Mouse (Mus musculus) left cerebral cortex, postnatal 10 days (tissue): ENCODE results near the gene Ets1. TPM values are rescaled to one million over a fixed set of nuclear protein-coding genes. Genes with fewer than 3 reads are reported as not detected.

Experiments
- DNase-seq, 2 experiments: peaks; one replicate each; pipeline ENCODE4 v3.0.0; 2021 to 2022; ENCODE audit warnings: low spot score in 2 of 2, mixed read lengths in 1 of 2; ENCODE audit errors: extremely low spot score in 1 of 2
- intact Hi-C: fragments of 180-260 bp; cut with DNase I; formaldehyde crosslinking; loops from one replicate; pipeline ENCODE4 v1.15.1; 2025
- total RNA-seq, 2 experiments: library from RNA; stranded (reverse); gene quantifications; 2 replicates each; pipeline ENCODE4 v1.2.3; 2021

Gene Ets1
- total RNA-seq, 2 experiments from 2014 or later = 19.0 to 24.7 TPM

- intact Hi-C loops = no loop called here
- DNase-seq = no peak
These were observed 50.0 kb downstream of the Ets1 start for GRCm38 (mm10) chr9:32685793-32686558.

DNA sequence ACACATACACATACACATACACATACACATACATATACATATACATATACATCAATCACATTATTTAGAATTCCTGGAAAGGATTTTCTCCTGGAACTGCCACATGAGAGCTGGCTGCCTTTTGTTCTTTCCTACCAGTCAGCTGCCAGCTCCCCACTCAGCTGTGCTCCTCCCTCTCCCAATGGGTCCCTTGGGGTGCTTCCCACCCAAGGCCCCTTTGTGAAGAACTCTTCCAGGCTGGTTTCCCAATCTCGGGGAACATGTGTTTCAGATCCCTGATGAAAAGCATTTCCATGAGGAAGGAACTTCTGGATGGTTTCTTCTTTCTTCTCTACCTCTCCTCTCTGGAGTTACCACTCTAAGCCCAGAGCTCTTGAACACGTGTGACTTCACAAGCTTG, 52.3 kb downstream of the Ets1 start:
- DNase-seq = no peak
- intact Hi-C loops = no loop called here

GRCm38 (mm10) chr9:32691151-32691925, 55.3 kb downstream of the Ets1 start:
- intact Hi-C loops = no loop called here
- no peak for DNase-seq

GRCm38 (mm10) chr9:32692944-32693343, 56.9 kb downstream of the Ets1 start:
- DNase-seq = no peak
- intact Hi-C loops = no loop called here

GRCm38 (mm10) chr9:32693411-32693810, 57.4 kb downstream of the Ets1 start:
- no peak for DNase-seq
- intact Hi-C loops = no loop called here

DNA sequence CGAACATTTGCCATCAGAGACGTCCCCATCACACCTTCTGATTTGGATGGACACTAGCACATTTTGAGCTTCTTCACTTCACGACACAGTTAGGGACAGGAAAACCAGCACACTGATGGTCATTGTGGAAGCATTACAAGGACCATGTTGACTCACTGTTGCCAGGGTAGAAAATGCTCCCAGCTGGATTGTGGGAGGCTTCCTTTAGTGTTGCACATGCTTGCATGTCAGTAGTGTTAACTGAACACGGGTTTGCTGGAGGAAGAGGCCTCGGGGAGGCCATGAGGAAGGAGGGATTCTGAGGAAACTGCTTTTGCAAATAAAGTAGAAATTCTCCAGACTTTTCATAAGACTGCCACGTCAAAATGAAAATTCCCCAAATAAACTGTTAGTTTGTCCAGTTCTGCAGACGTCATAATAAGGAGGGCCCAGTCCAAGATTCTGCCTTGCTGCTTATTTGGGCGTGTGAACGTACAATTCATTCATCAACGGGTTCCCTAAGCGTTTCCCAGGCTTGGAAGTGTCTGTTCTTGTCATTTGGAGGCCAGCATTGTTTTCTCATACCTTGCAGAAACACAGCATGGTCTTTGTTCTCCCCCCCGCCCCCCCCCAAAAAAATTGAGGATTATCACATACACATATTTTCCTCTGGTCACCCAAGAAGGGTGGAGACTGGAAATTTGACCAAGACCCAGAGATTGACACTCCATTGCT, 58.2 kb downstream of the Ets1 start:
- intact Hi-C loops = no loop called here
- no peak for DNase-seq

GRCm38 (mm10) chr9:32694916-32695490, 59.0 kb downstream of the Ets1 start:
- intact Hi-C loops = no loop called here
- DNase-seq = no peak

GRCm38 (mm10) chr9:32695492-32696190, 59.6 kb downstream of the Ets1 start:
- DNase-seq = peak; percentile 83 to 96

DNA sequence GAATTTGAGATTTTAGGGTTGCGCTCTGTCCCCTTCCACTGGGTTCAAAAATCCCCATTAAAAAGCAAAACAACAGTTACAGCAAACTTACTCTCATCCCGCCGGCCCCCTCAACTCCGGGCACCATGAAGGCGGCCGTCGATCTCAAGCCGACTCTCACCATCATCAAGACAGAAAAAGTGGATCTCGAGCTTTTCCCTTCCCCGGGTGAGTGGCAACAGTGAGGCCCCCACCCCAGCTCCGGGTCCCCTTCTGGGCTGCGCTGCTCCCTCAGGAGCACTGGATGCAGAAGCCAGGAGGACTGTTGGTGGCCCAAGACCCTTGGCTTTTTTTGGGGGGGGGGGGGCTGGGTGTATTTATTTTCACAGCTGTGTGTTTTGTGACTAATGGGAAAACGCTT, 60.2 kb downstream of the Ets1 start:
- intact Hi-C loops = no loop called here
- no peak for DNase-seq

More at GRCm38 (mm10) chr9:32695492-32696190, 59.6 kb downstream of the Ets1 start:
- intact Hi-C loops = no loop called here

GRCm38 (mm10) chr9:32696717-32697116, 60.7 kb downstream of the Ets1 start:
- DNase-seq = peak in 1 of 2 experiments; percentile 83
- intact Hi-C loops = no loop called here

GRCm38 (mm10) chr9:32697291-32698110, 61.5 kb downstream of the Ets1 start:
- no peak for DNase-seq
- intact Hi-C loops = no loop called here

DNA sequence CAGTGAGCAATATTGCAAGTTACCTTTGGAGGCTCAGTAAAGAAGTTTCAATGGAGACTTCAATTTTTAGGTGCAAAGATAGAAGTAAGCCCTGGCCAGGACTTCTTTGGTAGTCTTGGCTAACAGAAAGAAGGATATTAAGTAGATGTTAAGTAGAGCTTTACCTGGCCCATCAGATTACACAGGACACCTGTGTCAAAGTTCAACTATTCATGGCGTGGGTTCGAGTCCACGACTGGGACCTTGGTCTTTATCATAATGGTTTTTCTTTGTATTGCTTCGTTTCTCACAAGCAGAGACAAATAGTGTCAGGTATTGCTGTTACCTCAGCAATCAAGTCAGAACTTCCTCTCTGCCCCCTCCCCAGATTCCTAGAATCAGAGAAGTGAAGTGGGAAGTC, 62.7 kb downstream of the Ets1 start:
- intact Hi-C loops = no loop called here
- no peak for DNase-seq

GRCm38 (mm10) chr9:32699391-32699841, 63.4 kb downstream of the Ets1 start:
- intact Hi-C loops = no loop called here
- DNase-seq = no peak

DNA sequence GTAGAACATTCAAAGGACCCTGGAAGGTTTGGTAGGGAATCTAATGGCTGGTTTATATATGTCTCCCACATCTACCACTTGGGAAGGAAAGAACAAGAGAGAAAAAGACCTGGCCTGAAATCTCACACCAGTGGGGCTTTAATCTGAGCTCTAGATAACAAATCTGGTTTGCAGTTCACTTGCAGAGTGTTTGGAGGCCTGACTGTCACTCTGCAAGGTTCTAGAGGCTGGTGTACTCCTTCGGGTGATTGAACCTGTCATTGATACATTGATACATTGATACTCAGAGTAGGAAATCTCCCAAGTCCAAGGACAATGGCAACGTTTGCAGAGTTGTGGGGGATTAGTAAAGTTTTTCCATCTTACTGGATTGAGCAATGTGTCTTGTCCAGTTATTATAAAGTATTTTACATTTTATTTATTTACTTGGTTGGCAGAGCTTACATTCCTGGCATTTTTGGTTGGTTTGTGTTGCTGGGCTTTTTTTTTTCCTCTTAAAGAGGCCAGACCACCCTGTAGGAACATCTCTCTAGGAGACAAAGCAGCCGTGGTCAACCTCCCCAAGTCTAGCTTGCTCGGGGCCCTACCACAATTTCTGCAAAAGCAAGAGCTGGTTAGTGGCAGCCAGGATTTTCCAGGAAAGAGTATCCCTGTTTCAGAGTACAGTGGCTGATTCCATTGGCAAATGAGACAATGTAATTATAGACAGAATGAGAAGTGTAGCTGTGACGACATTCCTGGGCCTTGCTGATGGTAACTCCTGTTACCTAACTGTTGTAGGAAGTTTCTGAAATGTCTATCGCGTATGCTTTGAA, 64.3 kb downstream of the Ets1 start:
- intact Hi-C loops = no loop called here
- DNase-seq = no peak

GRCm38 (mm10) chr9:32701126-32701997, 65.3 kb downstream of the Ets1 start:
- intact Hi-C loops = no loop called here
- no peak for DNase-seq

DNA sequence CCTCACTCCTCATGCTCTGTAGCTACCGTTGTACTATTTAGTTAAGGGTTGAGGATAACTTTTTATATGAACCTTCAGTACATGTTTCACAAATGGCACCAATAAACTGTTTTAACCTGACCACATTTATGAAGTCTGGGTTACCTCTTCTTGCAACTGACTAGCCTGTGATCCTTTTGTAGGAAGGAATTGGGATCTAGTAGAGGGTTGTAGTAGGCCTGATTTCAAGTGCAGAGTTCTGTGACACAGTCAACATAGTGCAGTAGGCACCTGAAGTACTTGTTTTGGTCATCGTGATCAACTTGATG, 65.9 kb downstream of the Ets1 start:
- no peak for DNase-seq
- intact Hi-C loops = no loop called here
